Mouse (Mus musculus): ENCODE results near the gene Ppp1r15a.

- no peak for TF ChIP-seq CTCF (IDR thresholded peaks at IDR 0.05)
- TF ChIP-seq POLR2A (IDR thresholded peaks at IDR 0.05; ENCODE audit: insufficient read depth, low read depth, low read length): peak; percentile 56
Measured at GRCm38 (mm10) chr7:45567780-45568516, 41.9 kb upstream of the Ppp1r15a start.
